Mouse (Mus musculus) lung, embryonic 15.5 days (tissue): Measurements from ENCODE around the gene Dhrs7c. TPM values are rescaled to one million over a fixed set of nuclear protein-coding genes. Genes with fewer than 3 reads are reported as not detected.
A peak's percentile ranks its signal among the peaks of the same experiment; 100 is the strongest.

ENCODE experiments used
- ATAC-seq: fragments of 200-750 bp; cut with Nextera tagmentation; 2 replicates; pipeline ENCODE4 v1.8.0; 2017; ENCODE audit warnings: moderate number of reproducible peaks, borderline replicate concordance; ENCODE audit not compliant: low FRiP score, low TSS enrichment; ENCODE audit errors: extremely low read depth
- H3K27ac ChIP-seq: fragments of 300-500 bp; sonication (generic); 2 replicates; pipeline ENCODE4 v1.5.1; 2015; ENCODE audit warnings: moderate library complexity, mild to moderate bottlenecking, inconsistent platforms
- H3K27me3 ChIP-seq: fragments of 300-500 bp; sonication (generic); 2 replicates; pipeline ENCODE4 v1.6.1; 2015; ENCODE audit warnings: inconsistent platforms
- H3K36me3 ChIP-seq: fragments of 300-500 bp; sonication (generic); 2 replicates; pipeline ENCODE4 v1.6.1; 2015; ENCODE audit warnings: inconsistent platforms
- H3K4me1 ChIP-seq: fragments of 300-500 bp; sonication (generic); 2 replicates; pipeline ENCODE4 v1.6.1; 2015; ENCODE audit warnings: inconsistent platforms
- H3K4me2 ChIP-seq: fragments of 300-500 bp; sonication (generic); 2 replicates; pipeline ENCODE4 v1.6.1; 2015; ENCODE audit warnings: inconsistent platforms, mild to moderate bottlenecking, moderate library complexity
- H3K4me3 ChIP-seq: fragments of 300-500 bp; sonication (generic); 2 replicates; pipeline ENCODE4 v1.5.1; 2015; ENCODE audit warnings: mild to moderate bottlenecking, inconsistent platforms
- H3K9ac ChIP-seq: fragments of 300-500 bp; sonication (generic); 2 replicates; pipeline ENCODE4 v1.6.1; 2015; ENCODE audit warnings: inconsistent platforms
- H3K9me3 ChIP-seq: fragments of 300-500 bp; sonication (generic); 2 replicates; pipeline ENCODE4 v1.6.1; 2016; ENCODE audit warnings: inconsistent platforms
- WGBS: fragments of 180-500 bp; shearing (Covaris S2); methylation state at CpG from one replicate; pipeline ENCODE4 v1.1.7; 2015; 5-methylcytosine and 5-hydroxymethylcytosine counted together
- polyA plus RNA-seq: library from polyadenylated mRNA; unstranded; fragments of >200 nt; fragmentation: Nextera tagmentation; extraction: Ambion mirVana; gene quantifications from 2 replicates; pipeline ENCODE4 v1.2.1, GENCODE M21; 2015

The Dhrs7c gene
- polyA plus RNA-seq, 1 experiment from 2014 or later = 0.64 TPM

- Histone ChIP-seq H3K4me3 (no peak overlapping the region), H3K36me3 (no peaks in the 10 kb centered on the region), H3K27me3 (no peaks in the 10 kb centered on the region), H3K4me1 (peaks cover 6% of the 10 kb centered on the region), H3K9me3 (no peaks in the 10 kb centered on the region), H3K27ac (peak overlapping the region; percentile 42; the same call in 1 of the 2 replicates), H3K9ac (no peak overlapping the region), H3K4me2 (no peak overlapping the region)
- ATAC-seq = 0 out of 2 replicates have a peak, but pooled peaks have one; percentile 27
- WGBS = 24% methylated on average over 6 of the region's 6 CpGs
Observed at GRCm38 (mm10) chr11:67853996-67854395, 56.0 kb downstream of the Dhrs7c start.

- WGBS = 38% methylated on average over 2 of the region's 2 CpGs
- no peaks in the 10 kb centered on the region for H3K27me3 ChIP-seq
Observed at GRCm38 (mm10) chr11:67855035-67855434, 57.0 kb downstream of the Dhrs7c start.

GRCm38 (mm10) chr11:67858518-67858917, 60.5 kb downstream of the Dhrs7c start:
- ATAC-seq = no peak
- H3K9me3 ChIP-seq = no peaks in the 10 kb centered on the region
- 81% methylated on average over 9 of the region's 9 CpGs for WGBS
- no peaks in the 10 kb centered on the region for H3K27me3 ChIP-seq
- no peaks in the 10 kb centered on the region for H3K36me3 ChIP-seq
- no peak overlapping the region for H3K4me3 ChIP-seq
- H3K4me2 ChIP-seq = no peak overlapping the region
- H3K9ac ChIP-seq = no peak overlapping the region
- H3K27ac ChIP-seq = no peak overlapping the region
- peaks cover 22% of the 10 kb centered on the region for H3K4me1 ChIP-seq

More at GRCm38 (mm10) chr11:67855035-67855434, 57.0 kb downstream of the Dhrs7c start:
- no peak overlapping the region for H3K4me3 ChIP-seq
- no peak overlapping the region for H3K27ac ChIP-seq
- H3K36me3 ChIP-seq = no peaks in the 10 kb centered on the region
- peaks cover 6% of the 10 kb centered on the region for H3K4me1 ChIP-seq
- no peaks in the 10 kb centered on the region for H3K9me3 ChIP-seq
- no peak overlapping the region for H3K9ac ChIP-seq
- no peak for ATAC-seq
- H3K4me2 ChIP-seq = no peak overlapping the region

GRCm38 (mm10) chr11:67860743-67861398, 62.9 kb downstream of the Dhrs7c start:
- H3K4me3 ChIP-seq = no peak overlapping the region
- no peak overlapping the region for H3K9ac ChIP-seq
- H3K4me2 ChIP-seq = peak overlapping the region; percentile 35
- H3K27me3 ChIP-seq = no peaks in the 10 kb centered on the region
- H3K9me3 ChIP-seq = no peaks in the 10 kb centered on the region
- peaks cover 17% of the 10 kb centered on the region for H3K4me1 ChIP-seq
- H3K27ac ChIP-seq = peak overlapping the region; percentile 72
- H3K36me3 ChIP-seq = no peaks in the 10 kb centered on the region
- 46% methylated on average over 7 of the region's 7 CpGs for WGBS
- no peak for ATAC-seq

GRCm38 (mm10) chr11:67861399-67861838, 63.4 kb downstream of the Dhrs7c start:
- Histone ChIP-seq H3K4me1 (peaks cover 17% of the 10 kb centered on the region), H3K9me3 (no peaks in the 10 kb centered on the region), H3K4me3 (no peak overlapping the region), H3K27ac (peak overlapping the region; percentile 72), H3K9ac (no peak overlapping the region), H3K36me3 (no peaks in the 10 kb centered on the region), H3K27me3 (no peaks in the 10 kb centered on the region), H3K4me2 (peak overlapping the region; percentile 35)
- WGBS = 8% methylated on average over 7 of the region's 7 CpGs
- ATAC-seq = 0 out of 2 replicates have a peak, but pooled peaks have one; percentile 46

GRCm38 (mm10) chr11:67865100-67865499, 67.1 kb downstream of the Dhrs7c start:
- 66% methylated on average over 5 of the region's 5 CpGs for WGBS

More at GRCm38 (mm10) chr11:67865100-67865499, 67.1 kb downstream of the Dhrs7c start:
- no peak overlapping the region for H3K4me3 ChIP-seq
- H3K27me3 ChIP-seq = no peaks in the 10 kb centered on the region
- no peaks in the 10 kb centered on the region for H3K9me3 ChIP-seq
- H3K36me3 ChIP-seq = no peaks in the 10 kb centered on the region
- H3K27ac ChIP-seq = no peak overlapping the region
- H3K4me1 ChIP-seq = peaks cover 17% of the 10 kb centered on the region
- no peak overlapping the region for H3K4me2 ChIP-seq
- H3K9ac ChIP-seq = no peak overlapping the region
- ATAC-seq = no peak

Other genes with a start within 250 kb of the Dhrs7c start
- not detected in 2 replicates for gene Rcvrn, start 102.9 kb upstream of the Dhrs7c start, polyA plus RNA-seq
- gene Glp2r, start 27.0 kb upstream of the Dhrs7c start, polyA plus RNA-seq = 0.13 and 0.37 TPM in 2 replicates
- gene Gsg1l2, start 23.6 kb upstream of the Dhrs7c start, polyA plus RNA-seq = not detected in 2 replicates
- gene Usp43, start 124.0 kb downstream of the Dhrs7c start, polyA plus RNA-seq = 3.2 and 3.7 TPM in 2 replicates
- 4.0 and 6.1 TPM in 2 replicates for gene Cfap52, start 167.5 kb downstream of the Dhrs7c start, polyA plus RNA-seq
- gene Stx8, start 168.0 kb downstream of the Dhrs7c start, polyA plus RNA-seq = 52.1 and 54.7 TPM in 2 replicates